Mouse (Mus musculus): ENCODE results near the gene Mvb12b.

DNA sequence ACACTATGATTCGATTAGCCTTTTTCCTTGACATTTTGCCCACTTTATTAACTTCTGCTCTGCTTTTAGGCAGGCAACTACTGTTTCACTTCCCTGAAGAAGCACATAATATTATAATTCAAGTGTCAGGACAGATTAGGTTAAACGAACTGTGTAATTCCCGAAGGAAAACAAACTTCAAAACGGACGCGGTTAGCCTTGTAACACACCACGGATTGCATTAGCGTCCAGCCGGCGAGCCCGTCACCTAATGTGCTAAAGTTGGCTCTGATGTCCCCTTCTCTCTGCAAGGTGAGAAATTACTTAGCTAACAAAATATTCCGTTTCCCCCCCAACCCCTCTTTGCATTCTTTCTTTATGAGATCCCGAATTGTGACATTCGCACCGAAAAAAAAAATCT, 170.9 kb downstream of the Mvb12b start:
- TF ChIP-seq POLR2A (IDR thresholded peaks at IDR 0.05; ENCODE audit: borderline replicate concordance, extremely low read depth, insufficient read depth, insufficient read length, poor library complexity, severe bottlenecking): no peak
- TF ChIP-seq CTCF (IDR thresholded peaks at IDR 0.05; ENCODE audit: borderline replicate concordance, extremely low read depth, insufficient read depth, insufficient read length): no peak
